Mouse (Mus musculus) kidney, embryonic 14.5 days (tissue): Measurements from ENCODE around the gene Rab29. TPM values are rescaled to one million over a fixed set of nuclear protein-coding genes. Genes with fewer than 3 reads are reported as not detected.

Experiments
- polyA plus RNA-seq: library from polyadenylated mRNA; unstranded; fragments of >200 nt; fragmentation: Nextera tagmentation; extraction: Ambion mirVana; gene quantifications from 2 replicates; pipeline ENCODE4 v1.2.1, GENCODE M21; 2014

Rab29 gene
- polyA plus RNA-seq, 1 experiment from 2014 or later, result 15.4 TPM

Other genes with a start within 250 kb of the Rab29 start
- gene Ctse, start 228.9 kb upstream of the Rab29 start, polyA plus RNA-seq, result 5.9 and 9.9 TPM in 2 replicates
- 1.4 and 2.1 TPM in 2 replicates for gene Rab7b, start 178.5 kb upstream of the Rab29 start, polyA plus RNA-seq
- gene Slc26a9, start 123.2 kb upstream of the Rab29 start, polyA plus RNA-seq, result 0.33 and 0.62 TPM in 2 replicates
- 1.1 and 2.1 TPM in 2 replicates for gene Pm20d1, start 69.8 kb upstream of the Rab29 start, polyA plus RNA-seq
- 10.7 and 11.2 TPM in 2 replicates for gene Slc41a1, start 39.7 kb upstream of the Rab29 start, polyA plus RNA-seq
- 67.3 and 95.9 TPM in 2 replicates for gene Nucks1, start 43.3 kb downstream of the Rab29 start, polyA plus RNA-seq
- 5.1 and 7.3 TPM in 2 replicates for gene Slc45a3, start 95.7 kb downstream of the Rab29 start, polyA plus RNA-seq
- gene Elk4, start 140.4 kb downstream of the Rab29 start, polyA plus RNA-seq, result 35.4 and 37.3 TPM in 2 replicates
- 5.4 and 19.7 TPM in 2 replicates for gene Mfsd4a, start 200.8 kb downstream of the Rab29 start, polyA plus RNA-seq